In the genomic region with DNA sequence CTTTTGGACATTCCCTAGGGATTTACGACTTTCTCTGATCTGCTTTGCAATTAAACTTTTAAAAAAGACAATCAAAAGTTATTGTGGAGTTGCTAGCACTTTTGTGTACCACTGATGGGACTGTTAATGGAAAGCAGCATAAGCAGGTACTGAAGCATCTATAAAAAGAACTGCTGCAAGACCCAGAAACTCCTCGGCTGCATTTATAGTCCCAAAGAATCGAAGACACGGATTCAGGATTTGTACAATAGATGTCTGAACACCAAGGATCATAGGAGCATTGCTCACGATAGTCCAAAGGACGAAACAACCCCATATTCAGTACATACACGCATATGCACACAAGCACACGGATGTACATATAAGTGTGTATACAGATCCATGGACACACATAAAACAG, we compare ENCODE assay signal across 27 mouse cellular contexts. TPM values are rescaled to one million over a fixed set of nuclear protein-coding genes. Genes with fewer than 3 reads are reported as not detected.
"Had no signal": no experiment of that assay in that cellular context is flagged by ENCODE, and none has a peak within 500 bp of the region (broad histone marks: within the 10 kb centered on the region; RNA-seq: fewer than 3 reads in every experiment).

No protein-coding gene starts in this region.

- H3K4me2 ChIP-seq: heart, embryonic 12.5 days; hindbrain, embryonic 13.5 days; hindbrain, embryonic 15.5 days; intestine, embryonic 15.5 days; limb, embryonic 12.5 days; liver, embryonic 11.5 days; liver, embryonic 13.5 days; liver, embryonic 15.5 days had no signal

- ATAC-seq: forebrain, embryonic 16.5 days; inflammation-experienced regulatory T-cells, adult 6 months; intestine, embryonic 15.5 days; intestine, postnatal 0 days; liver, postnatal 0 days had no signal

- H3K36me3 ChIP-seq: heart, embryonic 12.5 days; hindbrain, embryonic 10.5 days; hindbrain, embryonic 13.5 days; hindbrain, embryonic 15.5 days; intestine, embryonic 15.5 days; limb, embryonic 10.5 days; limb, embryonic 12.5 days; liver, embryonic 13.5 days; liver, embryonic 15.5 days had no signal

- H3K27me3 ChIP-seq: hindbrain, embryonic 13.5 days; hindbrain, embryonic 15.5 days; intestine, embryonic 15.5 days; limb, embryonic 12.5 days; liver, embryonic 13.5 days; liver, embryonic 15.5 days had no signal

- H3K27ac ChIP-seq: gastrocnemius, adult 2 months; hindbrain, embryonic 10.5 days; hindbrain, embryonic 13.5 days; hindbrain, embryonic 15.5 days; intestine, embryonic 15.5 days; layer of hippocampus, adult 2 months; left cerebral cortex, adult 2 months; limb, embryonic 10.5 days; limb, embryonic 12.5 days; liver, embryonic 13.5 days; liver, embryonic 15.5 days had no signal

- H3K9me3 ChIP-seq: heart, embryonic 12.5 days; hindbrain, embryonic 13.5 days; hindbrain, embryonic 15.5 days; intestine, embryonic 15.5 days; limb, embryonic 10.5 days; limb, embryonic 12.5 days; liver, embryonic 13.5 days; liver, embryonic 15.5 days had no signal

- DNase-seq: gastrocnemius, adult 2 months; gastrocnemius, postnatal 25 days; liver; liver, embryonic 13.5 days; liver, postnatal 0 days had no signal

- H3K4me1 ChIP-seq: hindbrain, embryonic 10.5 days; hindbrain, embryonic 13.5 days; hindbrain, embryonic 15.5 days; limb, embryonic 10.5 days; limb, embryonic 12.5 days; liver, embryonic 13.5 days; liver, embryonic 15.5 days had no signal

- H3K4me3 ChIP-seq: gastrocnemius, adult 2 months; heart, embryonic 12.5 days; hindbrain, embryonic 10.5 days; hindbrain, embryonic 13.5 days; hindbrain, embryonic 15.5 days; intestine, embryonic 15.5 days; layer of hippocampus, adult 2 months; left cerebral cortex, adult 2 months; limb, embryonic 10.5 days; limb, embryonic 12.5 days; liver, embryonic 13.5 days; liver, embryonic 15.5 days had no signal

- H3K9ac ChIP-seq: heart, embryonic 12.5 days; hindbrain, embryonic 13.5 days; hindbrain, embryonic 15.5 days; intestine, embryonic 15.5 days; limb, embryonic 12.5 days; liver, embryonic 13.5 days; liver, embryonic 15.5 days; liver, postnatal 0 days had no signal

RNA-seq across cellular contexts. Expression of a gene that starts 27.4 kb away (rescaled TPM):
- total RNA-seq: gastrocnemius, adult 2 months; gastrocnemius, postnatal 10 days; gastrocnemius, postnatal 25 days; gastrocnemius, postnatal 4 days; granulocyte monocyte progenitor cell, adult 5-6 weeks; heart, postnatal 14 days; heart, postnatal 4 days had no signal
- polyA plus RNA-seq: hindbrain, embryonic 10.5 days; hindbrain, embryonic 13.5 days; inflammation-experienced regulatory T-cells, adult 6 months; intestine, postnatal 0 days; kidney, embryonic 14.5 days; kidney, embryonic 16.5 days; limb, embryonic 10.5 days; limb, embryonic 12.5 days; limb, embryonic 14.5 days; liver, embryonic 11.5 days; liver, embryonic 13.5 days; liver, embryonic 15.5 days; liver, postnatal 0 days had no signal
